Mouse (Mus musculus) forebrain, embryonic 15.5 days (tissue): ENCODE results near the gene Fgfr2. TPM values are rescaled to one million over a fixed set of nuclear protein-coding genes. Genes with fewer than 3 reads are reported as not detected.

Experiments used
- ATAC-seq: fragments of 200-750 bp; cut with Nextera tagmentation; replicated peaks from 2 replicates; pipeline ENCODE4 v1.8.0; 2017; ENCODE audit warnings: mild to moderate bottlenecking, moderate TSS enrichment, moderate library complexity
- H3K27ac ChIP-seq: fragments of 300-500 bp; sonication (generic); replicated peaks from 2 replicates; pipeline ENCODE4 v1.5.1; 2015; ENCODE audit warnings: mild to moderate bottlenecking, inconsistent platforms
- H3K27me3 ChIP-seq: fragments of 300-500 bp; sonication (generic); 2 replicates; pipeline ENCODE4 v1.6.1; 2015; ENCODE audit warnings: inconsistent platforms
- H3K36me3 ChIP-seq: fragments of 300-500 bp; sonication (generic); 2 replicates; pipeline ENCODE4 v1.6.1; 2015; ENCODE audit warnings: mild to moderate bottlenecking, inconsistent platforms
- H3K4me1 ChIP-seq: fragments of 300-500 bp; sonication (generic); 2 replicates; pipeline ENCODE4 v1.6.1; 2015; ENCODE audit warnings: inconsistent platforms
- H3K4me2 ChIP-seq: fragments of 300-500 bp; sonication (generic); replicated peaks from 2 replicates; pipeline ENCODE4 v1.6.1; 2015; ENCODE audit warnings: mild to moderate bottlenecking, inconsistent platforms
- H3K4me3 ChIP-seq: fragments of 300-500 bp; sonication (generic); 2 replicates; pipeline ENCODE4 v1.5.1; 2015; ENCODE audit warnings: mild to moderate bottlenecking, inconsistent platforms
- H3K9ac ChIP-seq: fragments of 300-500 bp; sonication (generic); replicated peaks from 2 replicates; pipeline ENCODE4 v1.6.1; 2015; ENCODE audit warnings: mild to moderate bottlenecking, inconsistent platforms
- H3K9me3 ChIP-seq: fragments of 300-500 bp; sonication (generic); 2 replicates; pipeline ENCODE4 v1.6.1; 2016; ENCODE audit warnings: inconsistent platforms
- WGBS: fragments of 180-500 bp; shearing (Covaris S2); methylation state at CpG from one replicate; pipeline ENCODE4 v1.1.7; 2015; ENCODE audit warnings: mixed read lengths; 5-methylcytosine and 5-hydroxymethylcytosine counted together
- polyA plus RNA-seq: library from polyadenylated mRNA; unstranded; fragments of >200 nt; fragmentation: Nextera tagmentation; extraction: Ambion mirVana; gene quantifications from 2 replicates; pipeline ENCODE4 v1.2.1, GENCODE M21; 2015

The Fgfr2 gene
- polyA plus RNA-seq, 1 experiment from 2014 or later: 48.1 TPM

GRCm38 (mm10) chr7:131917384-131917783 is 1205.8 kb downstream of the Fgfr2 start:
- no peak for ATAC-seq
- Histone ChIP-seq H3K9me3 (no peaks in the 10 kb centered on the region), H3K36me3 (no peaks in the 10 kb centered on the region), H3K4me1 (no peaks in the 10 kb centered on the region), H3K9ac (no peak overlapping the region), H3K27ac (no peak overlapping the region), H3K27me3 (no peaks in the 10 kb centered on the region), H3K4me3 (no peak overlapping the region), H3K4me2 (no peak overlapping the region)
- 58% methylated on average over 7 of the region's 7 CpGs for WGBS

GRCm38 (mm10) chr7:131909611-131910010 is 1213.5 kb downstream of the Fgfr2 start:
- Histone ChIP-seq H3K4me2 (no peak overlapping the region), H3K4me3 (no peak overlapping the region), H3K9ac (no peak overlapping the region), H3K9me3 (no peaks in the 10 kb centered on the region), H3K27ac (no peak overlapping the region), H3K27me3 (no peaks in the 10 kb centered on the region), H3K36me3 (no peaks in the 10 kb centered on the region), H3K4me1 (peaks cover 8% of the 10 kb centered on the region)
- ATAC-seq: no peak
- 28% methylated on average over 4 of the region's 4 CpGs for WGBS

DNA sequence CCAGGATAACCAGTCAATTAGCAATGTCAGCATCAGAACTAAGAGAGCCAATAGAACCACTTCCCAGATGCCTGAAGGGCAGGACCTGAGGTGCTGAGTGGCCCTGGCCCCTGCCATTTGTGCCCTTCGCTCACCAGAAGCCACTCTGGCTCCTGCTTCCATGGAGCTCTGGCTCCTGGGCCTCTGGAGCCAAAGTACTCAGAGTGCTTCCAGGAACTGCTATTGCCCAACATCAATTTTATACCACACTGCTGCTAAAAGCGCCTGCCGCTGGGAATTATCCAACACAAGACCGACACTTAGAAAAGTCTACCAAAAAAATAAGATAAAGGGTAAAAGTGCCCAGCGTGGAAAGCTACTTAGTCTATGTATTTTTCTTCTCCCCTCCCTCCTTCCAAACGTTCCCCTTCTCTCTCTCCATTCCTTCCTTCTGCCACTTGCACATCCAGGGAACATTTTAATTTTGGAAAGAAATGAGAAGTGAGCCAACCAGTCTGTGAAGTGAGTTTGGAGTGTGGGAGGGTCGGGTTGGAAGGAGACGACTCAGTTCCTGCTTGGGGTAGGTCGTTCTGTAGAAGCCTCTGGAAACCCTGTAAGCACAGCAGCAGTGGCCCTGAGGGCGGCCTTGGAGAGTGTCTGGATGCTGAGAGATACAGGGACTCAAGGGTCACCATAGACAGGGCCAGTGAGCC is 1216.5 kb downstream of the Fgfr2 start:
- H3K4me1 ChIP-seq: peaks cover 8% of the 10 kb centered on the region
- no peak overlapping the region for H3K9ac ChIP-seq
- H3K4me3 ChIP-seq: no peak overlapping the region
- no peaks in the 10 kb centered on the region for H3K36me3 ChIP-seq
- WGBS: 86% methylated on average over 10 of the region's 10 CpGs
- no peaks in the 10 kb centered on the region for H3K27me3 ChIP-seq
- H3K4me2 ChIP-seq: no peak overlapping the region
- ATAC-seq: no peak
- H3K9me3 ChIP-seq: no peaks in the 10 kb centered on the region
- H3K27ac ChIP-seq: no peak overlapping the region

GRCm38 (mm10) chr7:131899356-131899755 is 1223.8 kb downstream of the Fgfr2 start:
- peaks cover 5% of the 10 kb centered on the region for H3K4me1 ChIP-seq
- 0 out of 2 replicates have a peak, but pooled peaks have one; percentile 2 for ATAC-seq
- peaks cover 3% of the 10 kb centered on the region; the same call in 1 of the 2 replicates for H3K9me3 ChIP-seq
- H3K27me3 ChIP-seq: peaks cover 4% of the 10 kb centered on the region; the same call in 1 of the 2 replicates
- no peaks in the 10 kb centered on the region for H3K36me3 ChIP-seq
- no peak overlapping the region for H3K4me3 ChIP-seq
- no peak overlapping the region for H3K4me2 ChIP-seq
- peak overlapping the region; percentile 33; the same call in 1 of the 2 replicates for H3K27ac ChIP-seq
- 3% methylated on average over 2 of the region's 2 CpGs for WGBS
- no peak overlapping the region for H3K9ac ChIP-seq

DNA sequence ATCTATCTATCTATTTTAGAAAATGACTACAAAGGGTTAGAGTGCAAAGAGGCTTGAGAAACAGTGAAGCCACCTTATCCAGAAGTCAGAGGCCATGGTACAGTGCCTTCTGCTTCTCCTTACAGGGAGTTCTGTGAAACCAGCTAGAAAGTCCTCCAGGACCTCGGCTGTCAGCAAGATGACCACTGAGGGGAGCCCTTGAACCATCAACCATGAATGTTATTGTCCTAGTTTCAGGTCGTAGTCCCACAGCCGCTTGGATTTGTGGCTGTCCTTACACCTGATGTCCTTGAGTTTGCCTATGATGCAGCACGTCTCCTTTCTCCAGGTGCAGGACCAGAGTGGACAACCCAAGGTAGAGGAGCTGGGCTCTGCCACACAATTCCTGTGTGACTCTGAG is 1225.9 kb downstream of the Fgfr2 start:
- Histone ChIP-seq H3K9me3 (peaks cover 6% of the 10 kb centered on the region; the same call in 1 of the 2 replicates), H3K27ac (no peak overlapping the region), H3K4me2 (no peak overlapping the region), H3K27me3 (peaks cover 4% of the 10 kb centered on the region; the same call in 1 of the 2 replicates), H3K4me1 (peaks cover 5% of the 10 kb centered on the region), H3K36me3 (no peaks in the 10 kb centered on the region), H3K4me3 (no peak overlapping the region), H3K9ac (no peak overlapping the region)
- WGBS: 13% methylated on average over 4 of the region's 4 CpGs
- ATAC-seq: no peak

DNA sequence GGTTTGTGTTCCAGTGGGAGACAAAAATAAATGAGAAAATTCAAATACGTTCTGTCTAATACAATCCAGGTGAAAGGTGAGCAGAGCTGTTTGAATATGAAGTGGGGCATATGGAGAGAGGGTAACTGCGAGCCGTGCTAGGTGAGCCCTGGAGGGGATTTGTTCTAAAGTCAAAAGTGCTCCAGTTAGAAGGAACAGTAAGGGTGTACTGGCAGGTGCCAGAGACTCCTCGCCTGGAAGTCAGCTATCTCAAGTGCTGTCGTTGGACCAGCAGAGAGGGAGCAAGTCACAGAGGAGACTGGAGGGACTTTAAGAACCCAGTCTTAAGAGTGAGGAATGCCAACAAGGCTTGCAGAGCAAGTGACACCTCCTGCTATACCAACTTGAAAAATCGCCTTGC is 1240.3 kb downstream of the Fgfr2 start:
- Histone ChIP-seq H3K36me3 (no peaks in the 10 kb centered on the region), H3K9ac (no peak overlapping the region), H3K9me3 (no peaks in the 10 kb centered on the region), H3K27me3 (peaks cover 50% of the 10 kb centered on the region), H3K4me2 (no peak overlapping the region), H3K4me3 (no peak overlapping the region), H3K4me1 (no peaks in the 10 kb centered on the region), H3K27ac (no peak overlapping the region)
- ATAC-seq: no peak
- WGBS: 62% methylated on average over 6 of the region's 6 CpGs

- Histone ChIP-seq H3K9me3 (no peaks in the 10 kb centered on the region), H3K36me3 (no peaks in the 10 kb centered on the region), H3K27me3 (peaks cover 50% of the 10 kb centered on the region), H3K27ac (no peak overlapping the region), H3K4me1 (no peaks in the 10 kb centered on the region), H3K4me3 (no peak overlapping the region), H3K9ac (no peak overlapping the region), H3K4me2 (no peak overlapping the region)
- WGBS: 53% methylated on average over 5 of the region's 5 CpGs
- peak; percentile 55; the same call in 1 of the 2 replicates for ATAC-seq
These were observed 1241.1 kb downstream of the Fgfr2 start for GRCm38 (mm10) chr7:131881876-131882615.

- Histone ChIP-seq H3K9ac (no peak overlapping the region), H3K4me1 (no peaks in the 10 kb centered on the region), H3K9me3 (no peaks in the 10 kb centered on the region), H3K27ac (no peak overlapping the region), H3K36me3 (no peaks in the 10 kb centered on the region), H3K4me2 (no peak overlapping the region), H3K27me3 (peaks cover 43% of the 10 kb centered on the region), H3K4me3 (no peak overlapping the region)
- no peak for ATAC-seq
- WGBS: 88% methylated on average over 5 of the region's 5 CpGs
These were observed 1243.0 kb downstream of the Fgfr2 start for GRCm38 (mm10) chr7:131880150-131880549.

DNA sequence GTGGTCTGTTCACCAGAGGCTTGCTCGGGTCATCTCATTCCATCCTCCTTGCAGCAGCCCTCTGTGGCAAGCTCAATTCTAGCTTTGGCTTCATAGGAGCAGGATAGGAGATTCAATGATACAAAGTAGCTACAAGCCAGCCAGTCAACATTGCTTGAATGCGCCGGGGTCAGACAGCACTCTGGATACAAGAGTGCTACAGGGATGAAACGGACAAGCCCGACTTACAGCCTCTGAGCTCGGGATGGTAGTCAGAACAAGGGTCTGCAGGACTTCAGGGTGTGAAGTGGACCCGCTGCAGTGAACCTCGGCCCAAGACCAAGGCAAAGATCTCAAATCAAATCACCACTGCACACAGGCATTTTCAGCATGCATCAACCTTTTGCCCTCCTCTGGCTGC is 1244.3 kb downstream of the Fgfr2 start:
- ATAC-seq: no peak
- Histone ChIP-seq H3K4me3 (no peak overlapping the region), H3K27me3 (peaks cover 43% of the 10 kb centered on the region), H3K9ac (no peak overlapping the region), H3K27ac (no peak overlapping the region), H3K36me3 (no peaks in the 10 kb centered on the region), H3K4me1 (no peaks in the 10 kb centered on the region), H3K9me3 (no peaks in the 10 kb centered on the region), H3K4me2 (no peak overlapping the region)
- WGBS: 84% methylated on average over 8 of the region's 8 CpGs

GRCm38 (mm10) chr7:131861157-131861556 is 1262.0 kb downstream of the Fgfr2 start:
- no peaks in the 10 kb centered on the region for H3K36me3 ChIP-seq
- H3K4me1 ChIP-seq: no peaks in the 10 kb centered on the region

DNA sequence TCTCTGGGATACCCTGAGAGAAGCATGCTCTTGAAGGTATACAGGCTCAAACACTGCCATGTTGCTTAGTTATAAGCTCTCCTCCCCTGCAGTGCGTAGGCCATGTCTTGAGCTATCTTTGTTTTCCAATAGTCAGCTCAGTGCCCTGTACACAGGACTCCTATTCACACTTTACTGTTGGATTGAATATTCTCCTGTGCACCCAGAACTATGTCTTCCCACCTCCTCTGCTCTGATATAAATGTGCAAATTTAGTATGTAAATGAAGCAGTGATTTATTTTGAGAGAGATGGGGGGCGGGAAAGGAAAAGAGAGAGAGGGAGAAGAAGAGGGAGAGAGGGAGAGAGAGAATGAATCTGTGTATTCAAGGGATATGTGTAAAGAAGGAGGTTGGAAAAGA is 1267.5 kb downstream of the Fgfr2 start:
- Histone ChIP-seq H3K27me3 (peaks cover 7% of the 10 kb centered on the region; the same call in 1 of the 2 replicates), H3K36me3 (no peaks in the 10 kb centered on the region), H3K4me2 (no peak overlapping the region), H3K9me3 (no peaks in the 10 kb centered on the region), H3K4me3 (no peak overlapping the region), H3K4me1 (no peaks in the 10 kb centered on the region), H3K9ac (no peak overlapping the region), H3K27ac (no peak overlapping the region)
- WGBS: 92% methylated on average over 2 of the region's 2 CpGs
- no peak for ATAC-seq

More at GRCm38 (mm10) chr7:131861157-131861556, 1262.0 kb downstream of the Fgfr2 start:
- Histone ChIP-seq H3K4me3 (no peak overlapping the region), H3K27me3 (peaks cover 4% of the 10 kb centered on the region; the same call in 1 of the 2 replicates), H3K27ac (no peak overlapping the region), H3K9ac (no peak overlapping the region), H3K4me2 (no peak overlapping the region), H3K9me3 (no peaks in the 10 kb centered on the region)
- ATAC-seq: no peak

GRCm38 (mm10) chr7:131850579-131850978 is 1272.6 kb downstream of the Fgfr2 start:
- H3K9me3 ChIP-seq: no peaks in the 10 kb centered on the region
- WGBS: 40% methylated on average over 4 of the region's 4 CpGs
- no peaks in the 10 kb centered on the region for H3K36me3 ChIP-seq
- no peak overlapping the region for H3K4me3 ChIP-seq
- H3K27ac ChIP-seq: no peak overlapping the region
- peaks cover 13% of the 10 kb centered on the region for H3K4me1 ChIP-seq
- H3K4me2 ChIP-seq: no peak overlapping the region
- peaks cover 14% of the 10 kb centered on the region for H3K27me3 ChIP-seq
- no peak for ATAC-seq
- H3K9ac ChIP-seq: no peak overlapping the region
